Mouse (Mus musculus) embryo, embryonic 10.5 days (tissue): ENCODE measurements at regions not wholly inside any gene's neighbourhood (a gene's known extent, or its start where the extent isn't known, plus 50 kb on each side); places are given as distances from the start of the nearest gene placed in this dataset.

Source experiments
- DNase-seq: peaks from one replicate; pipeline ENCODE4 v3.0.0-alpha.2; 2015; ENCODE audit warnings: low spot score

DNA sequence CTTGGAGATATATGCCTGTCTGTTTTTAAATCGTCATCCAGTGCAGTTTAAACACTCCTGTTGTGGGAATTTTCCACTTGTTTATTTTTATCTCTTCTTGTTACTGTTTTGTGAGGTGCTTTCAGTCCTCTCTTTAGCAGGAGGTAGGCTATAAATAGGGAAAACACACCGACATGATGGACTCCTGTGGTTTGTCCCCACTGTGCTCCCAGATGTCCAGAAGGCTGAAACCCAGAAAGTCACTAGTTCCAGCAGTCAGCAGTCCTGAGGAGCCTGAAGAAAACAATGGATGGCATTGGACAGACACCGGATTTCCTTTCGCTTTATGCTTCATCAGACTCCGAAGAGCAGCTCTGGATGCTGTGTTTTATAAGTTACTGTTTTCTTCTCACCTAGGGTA lies 55.2 kb upstream of the Armh4 start:
- no peak for DNase-seq

GRCm38 (mm10) chr14:49834695-49835094 lies 51.5 kb upstream of the Armh4 start:
- DNase-seq, result peak; percentile 2
